Mouse (Mus musculus) neural tube, embryonic 14.5 days (tissue): Measurements from ENCODE around the gene Nkiras1. TPM values are rescaled to one million over a fixed set of nuclear protein-coding genes. Genes with fewer than 3 reads are reported as not detected.
"Not testable (repeated sequence)": the region's sequence is repeated elsewhere in the genome, so short reads cannot be mapped to it uniquely, and the experiment has no call there.

ENCODE experiments used
- ATAC-seq: fragments of 200-750 bp; cut with Nextera tagmentation; 2 replicates; pipeline ENCODE4 v1.8.0; 2017; ENCODE audit warnings: low read depth, mild to moderate bottlenecking, moderate TSS enrichment, moderate library complexity
- H3K27ac ChIP-seq: fragments of 300-500 bp; sonication (generic); 2 replicates; pipeline ENCODE4 v1.5.1; 2014; ENCODE audit warnings: low read depth, mild to moderate bottlenecking, control low read depth, low read length, moderate library complexity, mixed read lengths
- H3K27me3 ChIP-seq: fragments of 300-500 bp; sonication (generic); 2 replicates; pipeline ENCODE4 v1.6.1; 2014; ENCODE audit warnings: low read length; ENCODE audit not compliant: control insufficient read depth, insufficient read depth
- H3K36me3 ChIP-seq: fragments of 300-500 bp; sonication (generic); 2 replicates; pipeline ENCODE4 v1.6.1; 2014; ENCODE audit warnings: low read length, mixed read lengths; ENCODE audit not compliant: control insufficient read depth, insufficient read depth
- H3K4me1 ChIP-seq: fragments of 300-500 bp; sonication (generic); 2 replicates; pipeline ENCODE4 v1.6.1; 2014; ENCODE audit warnings: low read length; ENCODE audit not compliant: control insufficient read depth, insufficient read depth
- H3K4me2 ChIP-seq: fragments of 300-500 bp; sonication (generic); 2 replicates; pipeline ENCODE4 v1.6.1; 2014; ENCODE audit warnings: mild to moderate bottlenecking, low read depth, low read length, control low read depth
- H3K4me3 ChIP-seq: fragments of 300-500 bp; sonication (generic); 2 replicates; pipeline ENCODE4 v1.5.1; 2014; ENCODE audit warnings: low read depth, low read length, control low read depth, mixed read lengths
- H3K9ac ChIP-seq: fragments of 300-500 bp; sonication (generic); replicated peaks from 2 replicates; pipeline ENCODE4 v1.6.1; 2014; ENCODE audit warnings: low read depth, mild to moderate bottlenecking, control low read depth, low read length, mixed read lengths
- H3K9me3 ChIP-seq: fragments of 300-500 bp; sonication (generic); 2 replicates; pipeline ENCODE4 v1.6.1; 2016; ENCODE audit warnings: low read length; ENCODE audit not compliant: control insufficient read depth
- WGBS: fragments of 180-500 bp; shearing (Covaris S2); extraction: QIAGEN DNeasy Blood & Tissue Kit; methylation state at CpG from one replicate; pipeline ENCODE4 v1.1.7; 2014; 5-methylcytosine and 5-hydroxymethylcytosine counted together
- polyA plus RNA-seq: library from polyadenylated mRNA; unstranded; fragments of >200 nt; fragmentation: Nextera tagmentation; extraction: Ambion mirVana; gene quantifications from 2 replicates; pipeline ENCODE4 v1.2.1, GENCODE M21; 2014

Gene Nkiras1
- polyA plus RNA-seq, result 57.1 and 66.6 TPM in 2 replicates

GRCm38 (mm10) chr14:18270529-18271441 is at the start of gene Nkiras1, which contains the start of gene Rpl15:
Gene Nkiras1, plus strand, starts transcription at chr14:18271136.
Gene Rpl15, minus strand, starts transcription at chr14:18271391.
- H3K4me2 ChIP-seq, result peak within 1 kb of the TSS; percentile 90
- H3K9ac ChIP-seq, result peak within 1 kb of the TSS; percentile 93
- ATAC-seq, result peak; percentile 99
- no peaks in the 10 kb centered on the region for H3K9me3 ChIP-seq
- H3K36me3 ChIP-seq, result peaks cover 4% of the 10 kb centered on the region; the same call in 1 of the 2 replicates
- H3K27ac ChIP-seq, result peak within 1 kb of the TSS; percentile 87
- peaks cover 11% of the 10 kb centered on the region for H3K4me1 ChIP-seq
- WGBS, result under 1% methylated on average over 78 of the region's 78 CpGs
- no peaks in the 10 kb centered on the region for H3K27me3 ChIP-seq
- peak within 1 kb of the TSS; percentile 66 for H3K4me3 ChIP-seq

- WGBS, result 96% methylated on average over 6 of the region's 6 CpGs
- H3K9me3 ChIP-seq, result no peaks in the 10 kb centered on the region
- no peaks in the 10 kb centered on the region for H3K36me3 ChIP-seq
- no peak overlapping the region for H3K4me2 ChIP-seq
- H3K27me3 ChIP-seq, result no peaks in the 10 kb centered on the region
- no peak overlapping the region for H3K9ac ChIP-seq
- no peak for ATAC-seq
- no peak overlapping the region for H3K4me3 ChIP-seq
- no peaks in the 10 kb centered on the region for H3K4me1 ChIP-seq
- H3K27ac ChIP-seq, result no peak overlapping the region
These were observed 49.0 kb upstream of the Nkiras1 start for GRCm38 (mm10) chr14:18221977-18222376.

GRCm38 (mm10) chr14:18225431-18225830 is 45.5 kb upstream of the Nkiras1 start:
- H3K27ac ChIP-seq, H3K27me3 ChIP-seq, H3K36me3 ChIP-seq, H3K4me3 ChIP-seq, H3K9me3 ChIP-seq, H3K9ac ChIP-seq, H3K4me2 ChIP-seq, H3K4me1 ChIP-seq, ATAC-seq: not testable (repeated sequence)
- WGBS, result 96% methylated on average over 11 of the region's 11 CpGs

- H3K4me2 ChIP-seq, H3K9me3 ChIP-seq, H3K27ac ChIP-seq, H3K9ac ChIP-seq, H3K4me1 ChIP-seq, H3K4me3 ChIP-seq, H3K36me3 ChIP-seq, ATAC-seq, H3K27me3 ChIP-seq: not testable (repeated sequence)
- 52% methylated on average over 11 of the region's 11 CpGs for WGBS
These were observed 44.8 kb upstream of the Nkiras1 start for GRCm38 (mm10) chr14:18226181-18226580.

- not testable (repeated sequence) for H3K4me3 ChIP-seq, H3K9ac ChIP-seq, ATAC-seq, H3K27ac ChIP-seq, H3K27me3 ChIP-seq, H3K9me3 ChIP-seq, H3K4me2 ChIP-seq, H3K36me3 ChIP-seq, H3K4me1 ChIP-seq
- WGBS, result 95% methylated on average over 10 of the region's 10 CpGs
These were observed 41.2 kb upstream of the Nkiras1 start for GRCm38 (mm10) chr14:18229751-18230150.

- not testable (repeated sequence) for H3K4me2 ChIP-seq, H3K4me3 ChIP-seq, H3K4me1 ChIP-seq, H3K36me3 ChIP-seq, ATAC-seq, H3K9ac ChIP-seq, H3K9me3 ChIP-seq, H3K27me3 ChIP-seq, H3K27ac ChIP-seq
- 92% methylated on average over 8 of the region's 8 CpGs for WGBS
These were observed 39.1 kb upstream of the Nkiras1 start for GRCm38 (mm10) chr14:18231866-18232265.

- 92% methylated on average over 2 of the region's 2 CpGs for WGBS
- no peak for ATAC-seq
- Histone ChIP-seq H3K4me3 (no peak overlapping the region), H3K27me3 (no peaks in the 10 kb centered on the region), H3K36me3 (no peaks in the 10 kb centered on the region), H3K9ac (no peak overlapping the region), H3K4me1 (no peaks in the 10 kb centered on the region), H3K9me3 (no peaks in the 10 kb centered on the region), H3K27ac (no peak overlapping the region), H3K4me2 (no peak overlapping the region)
These were observed 37.9 kb upstream of the Nkiras1 start for GRCm38 (mm10) chr14:18233076-18233475.

- Histone ChIP-seq H3K27me3 (no peaks in the 10 kb centered on the region), H3K9me3 (no peaks in the 10 kb centered on the region), H3K4me3 (no peak overlapping the region), H3K36me3 (no peaks in the 10 kb centered on the region), H3K27ac (no peak overlapping the region), H3K4me1 (no peaks in the 10 kb centered on the region), H3K9ac (no peak overlapping the region), H3K4me2 (no peak overlapping the region)
- 76% methylated on average over 5 of the region's 5 CpGs for WGBS
- no peak for ATAC-seq
These were observed 36.7 kb upstream of the Nkiras1 start for GRCm38 (mm10) chr14:18233981-18234960.
